Mouse (Mus musculus): ENCODE results near the gene Ceacam19. TPM values are rescaled to one million over a fixed set of nuclear protein-coding genes. Genes with fewer than 3 reads are reported as not detected.

The Ceacam19 gene
- total RNA-seq, 4 experiments from 2014 or later, result not detected

DNA sequence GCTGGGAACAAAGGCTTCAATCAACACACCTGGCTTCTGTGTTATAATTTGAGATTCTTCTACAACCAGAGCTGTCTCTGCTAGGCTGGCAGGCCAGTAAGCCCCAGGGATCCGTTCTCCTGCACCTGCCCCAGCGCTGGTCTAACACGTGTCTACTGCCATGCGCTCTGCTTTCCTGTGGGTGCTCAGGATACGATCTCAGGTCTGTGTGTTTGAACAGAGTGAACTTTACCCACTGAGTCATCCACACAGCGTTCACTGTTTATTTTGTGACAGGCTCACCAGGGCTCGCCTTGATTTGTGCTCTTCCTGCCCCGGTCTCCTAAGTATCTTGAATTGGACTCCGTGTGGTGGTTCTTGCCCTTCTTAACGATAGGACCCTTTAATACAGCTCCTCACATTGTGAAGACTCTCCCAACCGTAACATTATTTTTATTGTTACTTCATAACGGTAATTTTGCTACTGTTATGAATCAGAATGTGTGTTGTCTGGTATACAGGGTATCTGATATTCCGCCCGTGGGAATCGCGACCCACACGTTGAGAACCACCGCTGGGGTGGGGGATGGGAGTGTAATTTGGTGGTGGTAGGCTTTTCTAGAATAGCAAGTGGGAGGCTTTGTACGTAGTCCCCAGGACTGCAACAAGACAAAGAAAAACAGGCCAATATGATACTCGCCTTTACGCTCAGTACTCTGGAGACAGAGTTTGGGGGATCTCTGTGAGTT is 45.9 kb downstream of the Ceacam19 start:
- DNase-seq (ENCODE audit: low spot score in 2 of 2), result no peak

DNA sequence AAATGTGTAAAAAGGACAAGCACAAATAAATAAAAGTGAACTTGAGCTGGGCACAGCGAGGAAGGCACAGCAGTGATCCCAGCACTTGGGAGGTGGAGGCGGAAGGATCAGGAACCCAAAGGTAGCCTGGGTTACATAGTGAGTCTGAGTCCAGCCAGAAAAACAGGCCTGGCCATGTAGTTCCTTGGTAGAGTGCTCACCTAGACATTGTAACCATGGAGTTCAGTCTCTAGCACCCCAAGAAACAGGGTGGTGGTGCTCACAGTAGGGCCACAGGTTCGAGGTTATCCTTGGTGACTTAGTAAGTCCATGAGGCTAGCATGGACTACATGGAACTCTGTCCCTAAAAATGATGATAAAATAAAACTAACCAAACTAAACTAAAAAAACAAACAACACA is 46.8 kb downstream of the Ceacam19 start:
- no peak for DNase-seq (ENCODE audit: low spot score in 2 of 2)

DNA sequence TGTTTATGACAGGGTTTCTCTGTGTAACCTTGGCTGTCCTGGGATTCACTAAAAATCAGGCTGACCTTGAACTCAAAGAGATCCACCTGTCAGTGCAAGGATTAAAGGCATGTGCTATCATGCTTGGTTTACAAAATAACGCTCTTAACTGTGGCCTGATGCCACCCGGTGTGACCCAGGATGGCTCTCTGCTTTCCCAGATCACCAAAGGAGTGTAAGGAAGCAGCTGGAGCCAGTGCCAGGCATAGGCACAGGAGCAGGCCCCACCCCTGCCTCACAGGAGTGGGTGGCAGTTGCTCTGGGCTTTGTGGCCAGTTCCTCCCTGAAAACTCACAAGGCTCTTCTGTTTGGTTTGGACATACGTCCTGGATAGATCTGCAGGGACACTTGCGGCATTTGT is 47.4 kb downstream of the Ceacam19 start:
- no peak for DNase-seq (ENCODE audit: low spot score in 2 of 2)

DNA sequence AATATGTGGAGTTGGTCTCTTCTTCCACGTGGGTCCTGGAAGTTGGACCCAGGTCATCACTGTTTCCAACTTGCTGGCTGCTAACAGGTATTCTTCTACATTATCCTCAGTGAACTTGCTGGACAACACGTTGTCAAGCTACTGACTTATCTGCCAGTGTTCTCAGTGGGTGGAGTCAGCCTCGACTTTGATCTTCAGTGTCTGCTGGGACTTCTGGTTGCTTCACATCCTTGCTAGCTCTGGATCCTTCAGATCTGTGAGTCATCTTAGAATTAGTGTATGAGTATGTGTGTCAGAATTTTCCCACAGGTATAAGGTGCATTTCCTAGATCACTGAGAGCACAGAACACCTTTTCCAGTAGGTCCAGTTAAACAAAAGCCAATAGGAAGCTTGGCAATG is 50.9 kb downstream of the Ceacam19 start:
- DNase-seq (ENCODE audit: low spot score in 2 of 2), result no peak

DNA sequence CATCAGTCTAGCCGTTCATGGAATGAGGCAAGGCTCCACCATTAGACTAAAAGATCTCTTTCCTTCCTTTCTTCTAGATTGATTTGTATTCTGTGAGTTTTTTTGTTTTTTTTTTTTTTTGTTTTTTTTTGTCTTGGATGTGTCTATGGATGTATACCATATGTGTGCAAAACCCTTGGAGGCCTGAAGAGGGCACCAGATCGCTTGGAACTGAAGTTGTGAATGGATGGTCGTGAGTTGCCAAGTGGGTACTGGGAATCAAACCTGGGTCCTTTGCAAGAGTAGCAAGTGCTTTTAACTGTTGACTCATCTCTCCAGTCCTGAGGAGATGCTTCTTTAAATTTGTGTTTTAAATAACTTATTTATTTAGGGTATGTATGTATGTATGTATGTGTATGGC is 53.7 kb downstream of the Ceacam19 start:
- DNase-seq (ENCODE audit: low spot score in 2 of 2), result no peak

DNA sequence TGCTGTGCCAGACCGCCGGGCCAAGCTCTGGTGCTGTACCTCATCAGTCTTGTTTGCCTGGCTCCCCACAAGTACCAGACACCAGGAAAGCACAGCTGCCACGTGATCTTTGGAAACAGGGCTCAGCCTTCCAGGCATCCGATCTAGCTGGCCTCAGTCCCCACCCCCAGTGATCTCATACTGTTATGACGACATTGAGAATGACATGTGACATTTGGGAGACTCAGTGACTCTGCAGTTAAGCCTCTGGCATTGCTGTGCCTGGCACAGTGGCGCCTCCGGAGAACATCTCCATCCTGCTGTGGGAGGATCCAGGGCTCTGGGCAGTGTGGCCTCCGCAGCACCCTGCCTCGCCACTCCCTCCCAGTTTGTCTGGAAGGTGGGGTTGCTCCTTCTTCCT is 55.9 kb downstream of the Ceacam19 start:
- no peak for DNase-seq (ENCODE audit: low spot score in 2 of 2)

DNA sequence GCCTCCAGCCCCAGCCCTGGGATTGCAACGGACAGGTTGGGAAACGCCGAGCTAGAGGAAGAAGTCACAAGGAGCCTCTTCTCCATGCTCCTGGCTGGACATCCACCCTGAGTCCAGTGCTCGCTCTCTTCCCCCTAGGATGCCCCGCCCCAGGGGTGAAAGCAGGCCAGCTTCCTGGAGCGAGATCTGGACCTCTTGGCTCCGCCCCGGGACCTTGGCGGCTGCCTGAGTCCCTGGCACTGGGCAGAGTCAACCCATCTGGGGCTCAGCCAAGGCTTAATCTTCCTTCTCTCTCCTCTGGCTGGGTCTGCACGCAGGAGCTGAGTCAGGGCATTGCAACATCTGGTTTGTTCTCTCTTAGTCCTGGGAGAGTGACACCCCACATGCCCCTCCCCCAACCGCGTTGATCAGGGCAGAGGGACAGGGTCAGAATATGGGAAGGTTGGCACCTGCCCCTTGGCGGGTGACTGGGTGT is 57.0 kb downstream of the Ceacam19 start:
- no peak for DNase-seq (ENCODE audit: low spot score in 2 of 2)

DNA sequence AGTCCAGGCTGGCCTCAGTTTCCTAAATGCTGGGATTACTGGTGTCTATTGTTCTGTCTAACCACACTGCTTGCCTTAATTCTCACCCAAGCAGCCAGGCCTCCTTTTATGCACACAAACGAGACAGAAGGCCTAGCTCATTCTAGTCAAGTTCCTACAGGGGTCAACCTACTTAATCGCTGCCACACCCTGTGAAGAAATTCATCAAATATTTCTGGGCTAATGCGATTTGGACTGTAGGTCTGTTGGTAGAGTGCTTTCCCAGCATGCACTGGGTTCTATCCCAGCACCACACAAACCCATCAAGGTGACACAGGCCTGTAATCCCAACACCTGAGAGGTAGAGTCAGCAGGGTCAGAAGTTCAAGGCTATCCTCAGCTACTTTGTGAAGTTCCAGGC is 58.1 kb downstream of the Ceacam19 start:
- no peak for DNase-seq (ENCODE audit: low spot score in 2 of 2)

DNA sequence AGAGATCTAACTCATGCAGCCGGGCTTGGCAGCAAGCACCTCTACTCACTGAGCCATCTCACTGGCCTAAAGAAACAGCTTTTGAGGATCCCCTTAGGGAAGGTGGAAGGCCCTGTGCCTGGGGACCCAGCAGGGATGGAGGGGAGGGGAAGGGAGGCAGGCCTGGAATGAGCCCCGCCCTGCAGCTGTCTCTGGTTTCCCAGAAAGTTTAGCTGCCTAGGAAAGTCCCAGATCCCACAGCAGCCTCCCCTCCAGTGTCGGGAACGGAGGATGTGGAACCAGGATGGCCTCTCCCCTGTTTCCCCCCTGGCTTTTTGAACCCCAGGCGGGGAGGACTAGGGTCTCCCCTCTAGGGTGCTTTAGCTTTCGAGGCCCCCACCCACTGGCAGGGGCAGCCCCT is 61.0 kb downstream of the Ceacam19 start:
- DNase-seq (ENCODE audit: low spot score in 2 of 2), result no peak

Other genes starting within 250 kb of the Ceacam19 start
- gene Clptm1, start 222.9 kb downstream of the Ceacam19 start, total RNA-seq (2022), result 100 to 1,000 TPM; 145 to 171 (median 154) TPM
- gene Apoc2, start 210.0 kb downstream of the Ceacam19 start, total RNA-seq (2022), result not detected
- not detected for gene Gm44805, start 206.5 kb downstream of the Ceacam19 start, total RNA-seq (2022)
- gene Apoc4, start 206.5 kb downstream of the Ceacam19 start, total RNA-seq (2022), result under 1 TPM in 1 of 4 experiments, not detected in 3; 0.81 TPM
- 1 to 10 TPM; 3.4 to 6.2 (median 4.7) TPM for gene Apoc1, start 195.3 kb downstream of the Ceacam19 start, total RNA-seq (2022)
- 1,000 to 10,000 TPM; 1,704 to 2,821 (median 2,131) TPM for gene Apoe, start 188.8 kb downstream of the Ceacam19 start, total RNA-seq (2022)
- 100 to 1,000 TPM; 109 to 112 (median 111) TPM for gene Tomm40, start 172.5 kb downstream of the Ceacam19 start, total RNA-seq (2022)
- 1 to 10 TPM; 6.5 to 8.0 (median 7.4) TPM for gene Nectin2, start 137.5 kb downstream of the Ceacam19 start, total RNA-seq (2022)
- 10 to 100 TPM; 15.8 to 18.7 (median 17.1) TPM for gene Bcam, start 116.9 kb downstream of the Ceacam19 start, total RNA-seq (2022)
- gene Cblc, start 91.2 kb downstream of the Ceacam19 start, total RNA-seq (2022), result not detected
- gene Bcl3, start 65.2 kb downstream of the Ceacam19 start, total RNA-seq (2022), result 1 to 10 TPM in 2 of 4 experiments, under 1 TPM in 1, not detected in 1; 0.57 to 6.4 (median 2.9) TPM
- gene Gm19345, start 36.0 kb downstream of the Ceacam19 start, total RNA-seq (2022), result 1 to 10 TPM; 1.4 to 2.5 (median 2.0) TPM
- gene Ceacam16, start 26.7 kb downstream of the Ceacam19 start, total RNA-seq (2022), result not detected
- gene Pvr, start 33.2 kb upstream of the Ceacam19 start, total RNA-seq (2022), result 10 to 100 TPM in 2 of 4 experiments, 1 to 10 TPM in 2; 7.0 to 12.4 (median 10.5) TPM
- not detected for gene Igsf23, start 62.8 kb upstream of the Ceacam19 start, total RNA-seq (2022)
- not detected for gene Ceacam20, start 77.4 kb upstream of the Ceacam19 start, total RNA-seq (2022)
- not detected for gene Nlrp9b, start 103.5 kb upstream of the Ceacam19 start, total RNA-seq (2022)
- gene Vmn1r91, start 211.7 kb upstream of the Ceacam19 start, total RNA-seq (2022), result not detected
- gene Gm16442, start 234.6 kb upstream of the Ceacam19 start, total RNA-seq (2022), result not detected